Mouse (Mus musculus) macrophage (primary cell): ENCODE measurements around the gene Il1rapl2. TPM values are rescaled to one million over a fixed set of nuclear protein-coding genes. Genes with fewer than 3 reads are reported as not detected.

Source experiments
- H3K27ac ChIP-seq: fragments of 350-480 bp; formaldehyde crosslinking; 2 replicates; pipeline ENCODE4 v1.9.0; 2021
- H3K36me3 ChIP-seq: fragments of 350-480 bp; formaldehyde crosslinking; 2 replicates; pipeline ENCODE4 v1.9.0; 2021; ENCODE audit errors: inconsistent target
- H3K4me3 ChIP-seq: fragments of 350-480 bp; formaldehyde crosslinking; 2 replicates; pipeline ENCODE4 v1.9.0; 2021; ENCODE audit errors: inconsistent target
- H3K79me2 ChIP-seq: fragments of 350-480 bp; formaldehyde crosslinking; 2 replicates; pipeline ENCODE4 v1.9.0; 2021; ENCODE audit errors: inconsistent target
- WGBS: methylation state at CpG from one replicate; pipeline ENCODE4 v1.1.7; 2026; ENCODE audit warnings: inconsistent platforms; ENCODE audit not compliant: missing documents; 5-methylcytosine and 5-hydroxymethylcytosine counted together
- polyA plus RNA-seq: library from polyadenylated mRNA; stranded (reverse); fragments of 250-400 nt; gene quantifications from 3 replicates; pipeline ENCODE4 v1.2.4, GENCODE M21; 2018; ENCODE audit warnings: inconsistent platforms

Il1rapl2 gene
- polyA plus RNA-seq, 1 experiment from 2014 or later: not detected

GRCm38 (mm10) chrX:138505049-138505448, 934.6 kb downstream of the Il1rapl2 start:
- 87% methylated on average over 3 of the region's 3 CpGs for WGBS

GRCm38 (mm10) chrX:138620106-138620505, 1049.7 kb downstream of the Il1rapl2 start:
- Histone ChIP-seq H3K27ac (no peak overlapping the region), H3K36me3 (no peaks in the 10 kb centered on the region), H3K4me3 (no peak overlapping the region), H3K79me2 (no peaks in the 10 kb centered on the region)
- 35% methylated on average over 3 of the region's 3 CpGs for WGBS

More at GRCm38 (mm10) chrX:138505049-138505448, 934.6 kb downstream of the Il1rapl2 start:
- Histone ChIP-seq H3K36me3 (no peaks in the 10 kb centered on the region), H3K4me3 (no peak overlapping the region), H3K79me2 (no peaks in the 10 kb centered on the region), H3K27ac (no peak overlapping the region)

GRCm38 (mm10) chrX:138625311-138625710, 1054.9 kb downstream of the Il1rapl2 start:
- H3K79me2 ChIP-seq: no peaks in the 10 kb centered on the region
- no peak overlapping the region for H3K27ac ChIP-seq
- no peak overlapping the region for H3K4me3 ChIP-seq
- H3K36me3 ChIP-seq: no peaks in the 10 kb centered on the region

GRCm38 (mm10) chrX:138722372-138722771, 1152.0 kb downstream of the Il1rapl2 start:
- Histone ChIP-seq H3K36me3 (no peaks in the 10 kb centered on the region), H3K4me3 (no peak overlapping the region), H3K27ac (no peak overlapping the region), H3K79me2 (no peaks in the 10 kb centered on the region)
- 57% methylated on average over 1 of the region's 1 CpGs for WGBS

GRCm38 (mm10) chrX:138800958-138801357, 1230.5 kb downstream of the Il1rapl2 start:
- H3K4me3 ChIP-seq: no peak overlapping the region
- 59% methylated on average over 3 of the region's 3 CpGs for WGBS
- H3K27ac ChIP-seq: no peak overlapping the region
- H3K36me3 ChIP-seq: no peaks in the 10 kb centered on the region
- H3K79me2 ChIP-seq: no peaks in the 10 kb centered on the region

- Histone ChIP-seq H3K79me2 (no peaks in the 10 kb centered on the region), H3K36me3 (no peaks in the 10 kb centered on the region), H3K4me3 (no peak overlapping the region), H3K27ac (no peak overlapping the region)
These were observed 1261.5 kb downstream of the Il1rapl2 start for GRCm38 (mm10) chrX:138831876-138832275.

GRCm38 (mm10) chrX:138833894-138834293, 1263.5 kb downstream of the Il1rapl2 start:
- 36% methylated on average over 2 of the region's 2 CpGs for whole genome bisulfite sequencing
- no peaks in the 10 kb centered on the region for H3K36me3 ChIP-seq
- no peaks in the 10 kb centered on the region for H3K79me2 ChIP-seq
- H3K4me3 ChIP-seq: no peak overlapping the region
- no peak overlapping the region for H3K27ac ChIP-seq

GRCm38 (mm10) chrX:138838381-138838780, 1268.0 kb downstream of the Il1rapl2 start:
- Histone ChIP-seq H3K79me2 (no peaks in the 10 kb centered on the region), H3K4me3 (no peak overlapping the region), H3K27ac (no peak overlapping the region), H3K36me3 (no peaks in the 10 kb centered on the region)
- WGBS: 87% methylated on average over 3 of the region's 3 CpGs
